Mouse (Mus musculus): ENCODE data around the gene Gm29644. TPM values are rescaled to one million over a fixed set of nuclear protein-coding genes. Genes with fewer than 3 reads are reported as not detected.
"Not testable (repeated sequence)": the region's sequence is repeated elsewhere in the genome, so short reads cannot be mapped to it uniquely, and the experiment has no call there.

Gm29644 gene
- polyA plus RNA-seq (2015; fragmentation: Nextera tagmentation; extraction: Ambion mirVana): not detected in 2 replicates

GRCm38 (mm10) chrY:70303187-70303586 lies at the start of gene Gm29644, which contains the start of gene Gm29423:
TSS of gene Gm29644 (minus strand) at chrY:70303343.
TSS of gene Gm29423 (minus strand) at chrY:70303287.
- H3K27me3 ChIP-seq (replicated peaks; ENCODE audit: control insufficient read depth, insufficient read depth, low read length); H3K4me1 ChIP-seq (replicated peaks; ENCODE audit: control insufficient read depth, insufficient read depth, low read length); H3K9me3 ChIP-seq (ENCODE audit: control insufficient read depth, low read length); H3K36me3 ChIP-seq (ENCODE audit: control insufficient read depth, insufficient read depth); H3K4me3 ChIP-seq (replicated peaks; ENCODE audit: low read length); H3K27ac ChIP-seq (ENCODE audit: low read length); H3K4me2 ChIP-seq (ENCODE audit: low read length); ATAC-seq; H3K9ac ChIP-seq (replicated peaks; ENCODE audit: low read depth, low read length): not testable (repeated sequence)
- no CpG with 5 or more reads among the region's 2 CpGs for WGBS

- not testable (repeated sequence) for H3K9me3 ChIP-seq (ENCODE audit: control insufficient read depth, low read length); ATAC-seq; H3K4me3 ChIP-seq (replicated peaks; ENCODE audit: low read length); H3K27ac ChIP-seq (ENCODE audit: low read length); H3K4me1 ChIP-seq (replicated peaks; ENCODE audit: control insufficient read depth, insufficient read depth, low read length); H3K27me3 ChIP-seq (replicated peaks; ENCODE audit: control insufficient read depth, insufficient read depth, low read length); H3K36me3 ChIP-seq (ENCODE audit: control insufficient read depth, insufficient read depth); H3K4me2 ChIP-seq (ENCODE audit: low read length); H3K9ac ChIP-seq (replicated peaks; ENCODE audit: low read depth, low read length)
- no CpG with 5 or more reads among the region's 4 CpGs for WGBS
Measured at GRCm38 (mm10) chrY:70273542-70273941, 29.6 kb downstream of the Gm29644 start, which contains the start of gene Gm21118. TSS of gene Gm21118 (minus strand) at chrY:70273642.

Other genes with a start within 250 kb of the Gm29644 start
- not detected in 2 replicates for gene Gm21118, start 29.7 kb downstream of the Gm29644 start, polyA plus RNA-seq (2015; fragmentation: Nextera tagmentation; extraction: Ambion mirVana)
- gene Gm29423, start 56 bp downstream of the Gm29644 start, polyA plus RNA-seq (2015; fragmentation: Nextera tagmentation; extraction: Ambion mirVana): not detected in 2 replicates
- not detected in 2 replicates for gene Gm20888, start 138.5 kb upstream of the Gm29644 start, polyA plus RNA-seq (2015; fragmentation: Nextera tagmentation; extraction: Ambion mirVana)

All from forebrain, embryonic 16.5 days (tissue).